Mouse (Mus musculus) thymus, adult 2 months (tissue): ENCODE measurements at regions not wholly inside any gene's neighbourhood (a gene's known extent, or its start where the extent isn't known, plus 50 kb on each side); places are given as distances from the start of the nearest gene placed in this dataset.

Experiments
- CTCF ChIP-seq: fragments of 200-500 bp; IDR thresholded peaks from 2 replicates; pipeline ENCODE4 v1.5.1; 2012; ENCODE audit warnings: mild to moderate bottlenecking, control low read depth, low read length, moderate library complexity, borderline replicate concordance; ENCODE audit not compliant: control insufficient read depth, poor library complexity, insufficient read depth; ENCODE audit errors: extremely low read depth
- POLR2A ChIP-seq: fragments of 200-500 bp; IDR thresholded peaks from 2 replicates; pipeline ENCODE4 v1.6.1; 2012; ENCODE audit warnings: mild to moderate bottlenecking, low read length, control low read depth, moderate library complexity; ENCODE audit not compliant: control insufficient read depth, poor library complexity, insufficient read depth; ENCODE audit errors: extremely low read depth

DNA sequence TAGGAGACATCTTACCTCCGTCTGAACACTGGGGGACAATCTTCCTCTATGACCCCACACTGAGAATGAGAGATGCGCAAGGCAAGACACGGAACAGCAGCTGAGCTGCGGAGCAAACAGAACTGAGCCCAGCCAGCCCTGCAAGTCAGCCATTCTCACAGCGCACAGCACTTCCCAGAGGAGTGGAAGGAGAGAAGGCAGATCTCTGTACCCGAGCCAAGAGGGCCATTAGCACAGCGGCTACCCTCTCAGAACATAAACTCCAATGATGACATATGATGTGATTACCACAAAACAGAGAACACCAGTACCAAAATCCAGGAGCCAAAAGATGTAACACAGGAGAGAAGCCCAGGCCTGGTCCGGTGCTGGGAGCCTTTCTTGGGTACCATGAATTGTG lies 72.3 kb upstream of the Cplx2 start:
- TF ChIP-seq POLR2A (no peak), CTCF (no peak)
